Mouse (Mus musculus) hindbrain, embryonic 16.5 days (tissue): ENCODE measurements around the gene Dlgap1. TPM values are rescaled to one million over a fixed set of nuclear protein-coding genes. Genes with fewer than 3 reads are reported as not detected.

Experiments used
- ATAC-seq: fragments of 200-750 bp; cut with Nextera tagmentation; 2 replicates; pipeline ENCODE4 v1.8.0; 2017; ENCODE audit warnings: moderate TSS enrichment, moderate library complexity
- H3K27ac ChIP-seq: fragments of 300-500 bp; sonication (generic); 2 replicates; pipeline ENCODE4 v1.5.1; 2014; ENCODE audit warnings: low read depth, mild to moderate bottlenecking, control low read depth, low read length, moderate library complexity
- H3K27me3 ChIP-seq: fragments of 300-500 bp; sonication (generic); replicated peaks from 2 replicates; pipeline ENCODE4 v1.6.1; 2014; ENCODE audit warnings: low read length; ENCODE audit not compliant: control insufficient read depth, insufficient read depth
- H3K36me3 ChIP-seq: fragments of 300-500 bp; sonication (generic); 2 replicates; pipeline ENCODE4 v1.6.1; 2014; ENCODE audit warnings: mild to moderate bottlenecking, low read length, moderate library complexity, mixed read lengths; ENCODE audit not compliant: control insufficient read depth, insufficient read depth
- H3K4me1 ChIP-seq: fragments of 300-500 bp; sonication (generic); 2 replicates; pipeline ENCODE4 v1.6.1; 2014; ENCODE audit warnings: low read depth, low read length; ENCODE audit not compliant: control insufficient read depth, insufficient read depth
- H3K4me2 ChIP-seq: fragments of 300-500 bp; sonication (generic); 2 replicates; pipeline ENCODE4 v1.6.1; 2014; ENCODE audit warnings: mild to moderate bottlenecking, low read length, control low read depth, moderate library complexity
- H3K4me3 ChIP-seq: fragments of 300-500 bp; sonication (generic); 2 replicates; pipeline ENCODE4 v1.5.1; 2014; ENCODE audit warnings: mild to moderate bottlenecking, low read length, control low read depth, moderate library complexity
- H3K9ac ChIP-seq: fragments of 300-500 bp; sonication (generic); 2 replicates; pipeline ENCODE4 v1.6.1; 2014; ENCODE audit warnings: low read depth, mild to moderate bottlenecking, control low read depth, low read length, moderate library complexity
- H3K9me3 ChIP-seq: fragments of 300-500 bp; sonication (generic); 2 replicates; pipeline ENCODE4 v1.6.1; 2014; ENCODE audit warnings: mild to moderate bottlenecking, low read length, moderate library complexity; ENCODE audit not compliant: control insufficient read depth
- WGBS: fragments of 180-500 bp; shearing (Covaris S2); extraction: QIAGEN DNeasy Blood & Tissue Kit; methylation state at CpG from one replicate; pipeline ENCODE4 v1.1.7; 2014; 5-methylcytosine and 5-hydroxymethylcytosine counted together
- polyA plus RNA-seq: library from polyadenylated mRNA; unstranded; fragments of >200 nt; fragmentation: Nextera tagmentation; extraction: Ambion mirVana; gene quantifications from 2 replicates; pipeline ENCODE4 v1.2.1, GENCODE M21; 2015

The Dlgap1 gene
- polyA plus RNA-seq, 1 experiment from 2014 or later: 39.5 TPM

DNA sequence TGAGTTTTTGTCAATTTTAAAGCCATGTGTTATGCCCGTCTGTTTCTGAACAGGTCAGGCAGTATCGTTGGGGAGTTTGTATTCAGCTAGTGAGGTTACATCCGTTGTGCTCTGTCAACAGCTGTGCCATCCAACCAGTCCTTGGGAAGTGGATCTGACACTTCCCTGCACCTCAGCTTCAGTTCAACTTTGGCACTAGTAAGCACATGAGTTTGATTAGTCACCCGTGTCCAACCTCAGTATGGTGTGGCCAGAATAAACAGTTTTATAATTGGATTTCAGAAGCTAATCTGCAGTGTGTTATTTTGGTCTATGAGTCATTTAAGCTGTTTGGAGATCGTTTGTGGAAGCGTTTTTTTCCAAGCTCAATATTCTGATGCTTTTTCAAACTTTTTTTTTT lies 35.8 kb downstream of the Dlgap1 start:
- H3K36me3 ChIP-seq: no peaks in the 10 kb centered on the region
- H3K9ac ChIP-seq: no peak overlapping the region
- 78% methylated on average over 6 of the region's 6 CpGs for WGBS
- no peaks in the 10 kb centered on the region for H3K27me3 ChIP-seq
- H3K27ac ChIP-seq: no peak overlapping the region
- H3K4me1 ChIP-seq: no peaks in the 10 kb centered on the region
- no peak overlapping the region for H3K4me3 ChIP-seq
- H3K9me3 ChIP-seq: no peaks in the 10 kb centered on the region
- H3K4me2 ChIP-seq: no peak overlapping the region
- ATAC-seq: no peak

DNA sequence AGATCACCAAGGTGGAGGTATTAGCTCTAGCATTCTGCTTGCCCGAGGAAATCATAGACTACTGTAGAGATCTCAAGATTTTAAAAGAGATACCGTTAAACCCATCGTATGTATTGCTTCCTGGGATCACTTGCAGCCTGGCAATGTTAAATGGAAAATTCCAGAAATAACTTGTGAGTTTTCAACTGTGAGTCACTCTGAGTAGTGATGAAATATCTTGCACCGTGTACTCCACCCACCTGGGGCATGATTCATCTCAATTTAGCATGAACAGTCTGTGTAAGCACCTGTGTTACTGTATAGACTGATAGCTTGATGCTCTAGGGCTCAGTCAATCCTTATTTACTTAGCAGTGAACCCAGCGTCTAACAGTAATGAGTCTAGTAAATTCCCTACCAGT lies 38.7 kb downstream of the Dlgap1 start:
- H3K4me2 ChIP-seq: no peak overlapping the region
- no peak overlapping the region for H3K9ac ChIP-seq
- no peak for ATAC-seq
- no peaks in the 10 kb centered on the region for H3K4me1 ChIP-seq
- no peaks in the 10 kb centered on the region for H3K9me3 ChIP-seq
- 87% methylated on average over 5 of the region's 5 CpGs for WGBS
- H3K36me3 ChIP-seq: no peaks in the 10 kb centered on the region
- no peaks in the 10 kb centered on the region for H3K27me3 ChIP-seq
- no peak overlapping the region for H3K4me3 ChIP-seq
- H3K27ac ChIP-seq: no peak overlapping the region

DNA sequence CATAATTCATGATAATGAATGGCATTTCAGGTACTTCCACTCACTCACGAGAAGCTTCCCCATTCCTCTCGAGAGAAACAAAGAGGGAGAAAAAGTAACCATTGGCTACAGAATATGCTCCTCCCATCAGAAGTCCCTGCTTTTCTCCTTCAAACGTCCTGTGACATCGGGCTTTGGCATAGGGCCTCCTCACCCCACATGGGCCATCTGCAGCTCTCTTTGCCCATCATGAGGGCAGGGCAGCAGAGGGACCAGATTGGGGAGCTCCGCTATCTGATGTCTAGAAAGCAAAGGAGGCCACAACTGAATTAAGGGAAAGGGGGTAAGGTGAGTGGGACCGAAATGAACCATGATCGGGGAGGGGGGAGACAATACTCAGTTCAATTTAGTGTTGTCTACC lies 47.6 kb downstream of the Dlgap1 start:
- ATAC-seq: no peak
- no peaks in the 10 kb centered on the region for H3K4me1 ChIP-seq

DNA sequence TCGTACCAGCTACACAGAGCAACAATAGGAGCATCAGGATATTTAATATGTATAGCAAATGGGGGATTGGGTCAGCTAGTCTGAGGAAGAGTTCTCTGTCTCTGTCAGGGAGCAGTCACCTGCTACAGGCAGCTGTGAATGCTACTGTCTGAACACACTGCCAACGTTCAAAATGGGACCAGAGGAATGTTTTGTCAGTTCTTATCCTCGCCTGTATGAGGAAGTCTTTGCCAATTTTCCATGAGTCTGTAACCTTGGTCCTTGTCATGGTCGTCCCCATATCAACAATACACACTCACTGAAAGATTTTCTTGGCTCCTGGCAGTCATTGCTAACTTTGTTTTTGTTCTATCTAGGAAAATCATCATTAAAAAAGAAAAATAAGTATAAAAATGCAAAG lies 51.5 kb downstream of the Dlgap1 start:
- H3K36me3 ChIP-seq: no peaks in the 10 kb centered on the region
- no peak for ATAC-seq
- WGBS: 76% methylated on average over 4 of the region's 4 CpGs

More for the DNA sequence above, 47.6 kb downstream of the Dlgap1 start:
- H3K9me3 ChIP-seq: no peaks in the 10 kb centered on the region
- H3K9ac ChIP-seq: no peak overlapping the region
- no peak overlapping the region for H3K4me2 ChIP-seq
- 80% methylated on average over 7 of the region's 7 CpGs for WGBS
- H3K36me3 ChIP-seq: no peaks in the 10 kb centered on the region
- no peak overlapping the region for H3K4me3 ChIP-seq
- H3K27me3 ChIP-seq: no peaks in the 10 kb centered on the region
- no peak overlapping the region for H3K27ac ChIP-seq

DNA sequence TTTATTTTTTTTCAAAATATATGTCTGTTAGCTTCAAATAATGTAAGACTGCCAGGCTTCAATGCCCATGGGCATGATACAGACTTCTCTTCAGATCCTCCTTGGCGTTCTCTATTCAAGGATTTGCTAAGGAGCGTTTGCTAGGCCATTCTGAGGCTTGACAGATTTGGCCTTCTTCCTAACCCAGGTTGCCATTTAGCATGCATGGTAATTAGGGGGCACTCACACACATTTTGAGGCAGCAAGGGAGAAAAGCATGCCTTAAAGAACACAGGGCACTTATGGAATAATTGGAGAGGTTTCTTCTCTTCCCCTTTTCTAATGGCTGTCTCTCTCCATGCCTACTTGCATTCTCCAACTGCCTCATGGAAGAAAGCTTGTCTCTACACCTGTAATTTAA lies 53.7 kb downstream of the Dlgap1 start:
- 46% methylated on average over 2 of the region's 2 CpGs for WGBS

More for the DNA sequence above, 51.5 kb downstream of the Dlgap1 start:
- H3K27me3 ChIP-seq: no peaks in the 10 kb centered on the region
- H3K27ac ChIP-seq: no peak overlapping the region
- no peak overlapping the region for H3K4me3 ChIP-seq
- H3K4me2 ChIP-seq: no peak overlapping the region
- no peak overlapping the region for H3K9ac ChIP-seq
- no peaks in the 10 kb centered on the region for H3K9me3 ChIP-seq
- H3K4me1 ChIP-seq: no peaks in the 10 kb centered on the region

DNA sequence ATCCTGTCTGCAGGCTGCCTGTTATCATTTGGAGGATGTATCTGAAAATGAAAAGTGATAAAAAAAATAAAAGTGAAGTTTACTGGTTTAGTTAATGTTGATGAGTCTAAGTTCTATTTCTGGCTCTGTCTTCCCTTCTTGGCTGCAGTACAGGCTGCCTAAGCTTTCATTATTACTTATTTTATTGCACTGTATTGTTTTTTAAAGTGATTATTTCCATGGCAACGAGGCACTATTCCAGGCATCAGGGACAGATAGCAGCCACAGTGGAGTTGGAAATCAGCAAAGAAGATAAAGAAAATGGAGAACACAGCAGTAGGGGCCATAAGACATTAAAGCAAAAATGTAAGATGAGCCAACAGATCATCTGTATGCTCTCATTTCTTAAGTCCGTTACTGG lies 66.0 kb downstream of the Dlgap1 start:
- 56% methylated on average over 2 of the region's 2 CpGs for WGBS
- no peak for ATAC-seq
- Histone ChIP-seq H3K9me3 (no peaks in the 10 kb centered on the region), H3K36me3 (no peaks in the 10 kb centered on the region), H3K4me3 (no peak overlapping the region), H3K27me3 (no peaks in the 10 kb centered on the region), H3K9ac (no peak overlapping the region), H3K4me2 (no peak overlapping the region), H3K27ac (no peak overlapping the region), H3K4me1 (peaks cover 2% of the 10 kb centered on the region; the same call in 1 of the 2 replicates)

More for the DNA sequence above, 53.7 kb downstream of the Dlgap1 start:
- no peak for ATAC-seq
- Histone ChIP-seq H3K9ac (no peak overlapping the region), H3K9me3 (no peaks in the 10 kb centered on the region), H3K4me1 (no peaks in the 10 kb centered on the region), H3K27ac (no peak overlapping the region), H3K4me2 (no peak overlapping the region), H3K27me3 (no peaks in the 10 kb centered on the region), H3K4me3 (no peak overlapping the region), H3K36me3 (no peaks in the 10 kb centered on the region)

DNA sequence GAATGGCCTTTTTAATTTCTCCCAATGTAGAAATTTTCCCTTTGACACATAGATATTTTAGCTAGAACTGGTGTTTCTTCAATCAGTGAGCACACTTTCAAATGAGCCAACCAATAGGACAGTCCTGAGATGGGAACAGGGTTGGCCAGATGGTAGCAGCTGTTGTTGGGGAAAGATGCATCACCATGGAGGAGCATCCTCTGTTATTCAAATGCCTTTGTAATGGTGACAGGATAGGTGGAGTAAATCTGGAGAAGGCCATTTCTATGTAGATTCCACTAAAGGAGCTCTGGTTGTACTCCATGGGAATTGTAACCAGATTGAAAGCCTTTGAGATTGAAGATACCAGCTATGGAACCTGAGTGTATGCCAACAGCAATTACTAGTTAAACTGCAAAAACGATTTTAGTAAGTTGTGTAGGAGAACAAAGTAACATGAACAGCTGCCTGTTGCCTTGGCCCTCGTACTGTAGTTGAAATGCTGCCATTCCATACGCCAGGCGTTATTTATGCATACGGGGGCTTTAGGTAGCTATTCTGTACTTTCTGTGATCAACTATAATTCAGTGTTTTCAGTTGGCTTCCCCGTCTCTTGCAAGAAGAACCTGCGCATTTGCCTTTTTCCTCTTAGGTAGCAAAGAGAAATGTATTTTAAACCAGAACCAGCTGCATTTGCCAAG lies 72.0 kb downstream of the Dlgap1 start:
- Histone ChIP-seq H3K9me3 (no peaks in the 10 kb centered on the region), H3K4me1 (no peaks in the 10 kb centered on the region), H3K36me3 (no peaks in the 10 kb centered on the region), H3K4me2 (no peak overlapping the region), H3K27ac (no peak overlapping the region), H3K27me3 (no peaks in the 10 kb centered on the region), H3K4me3 (no peak overlapping the region), H3K9ac (no peak overlapping the region)
- no peak for ATAC-seq
- 75% methylated on average over 7 of the region's 7 CpGs for WGBS

DNA sequence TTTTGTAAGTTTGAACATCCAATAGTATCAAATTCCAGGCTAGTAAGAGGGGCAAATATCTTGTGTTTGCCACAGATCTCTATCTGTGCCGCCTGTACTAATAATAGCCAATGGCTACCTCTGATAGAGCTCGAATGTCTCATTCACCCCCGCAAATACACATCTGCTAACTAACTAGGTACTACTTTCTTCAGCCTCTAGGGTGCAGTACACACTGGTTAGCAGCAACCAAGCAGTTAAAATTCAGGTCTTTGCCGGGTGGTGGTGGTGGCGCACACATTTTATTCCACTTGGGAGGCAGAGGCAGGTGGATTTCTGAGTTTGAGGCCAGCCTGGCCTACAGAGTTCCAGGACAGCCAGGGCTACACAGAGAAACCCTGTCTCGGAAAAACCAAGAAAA lies 99.4 kb downstream of the Dlgap1 start:
- H3K27ac ChIP-seq: no peak overlapping the region
- H3K9me3 ChIP-seq: no peaks in the 10 kb centered on the region
- H3K9ac ChIP-seq: no peak overlapping the region
- ATAC-seq: no peak
- H3K4me1 ChIP-seq: no peaks in the 10 kb centered on the region; the same call in 1 of the 2 replicates
- H3K27me3 ChIP-seq: no peaks in the 10 kb centered on the region
- H3K4me2 ChIP-seq: no peak overlapping the region
- H3K36me3 ChIP-seq: no peaks in the 10 kb centered on the region
- WGBS: 90% methylated on average over 6 of the region's 6 CpGs
- H3K4me3 ChIP-seq: no peak overlapping the region

DNA sequence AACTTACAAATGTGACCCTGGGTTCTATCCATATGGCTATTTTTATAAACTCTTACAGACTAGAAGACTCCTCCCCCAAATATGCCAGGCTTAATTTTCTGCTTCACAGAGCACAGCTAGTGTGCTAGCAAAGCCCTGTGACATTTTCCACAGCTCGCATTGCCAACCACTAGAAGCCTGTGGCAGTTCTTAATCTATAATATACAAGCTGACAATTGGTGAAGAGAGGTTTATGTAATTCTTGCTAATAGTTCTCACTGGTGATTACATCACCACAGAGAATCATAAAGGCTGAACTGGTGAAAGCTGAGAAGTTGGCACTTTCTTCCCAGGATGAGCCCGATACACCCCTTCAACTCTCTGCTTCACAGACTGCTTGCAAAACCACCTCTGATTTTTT lies 103.2 kb downstream of the Dlgap1 start:
- peak; percentile 86 for ATAC-seq
- Histone ChIP-seq H3K4me3 (no peak overlapping the region), H3K9ac (no peak overlapping the region), H3K27ac (no peak overlapping the region), H3K4me2 (no peak overlapping the region), H3K4me1 (no peaks in the 10 kb centered on the region; the same call in 1 of the 2 replicates), H3K36me3 (no peaks in the 10 kb centered on the region), H3K27me3 (no peaks in the 10 kb centered on the region), H3K9me3 (no peaks in the 10 kb centered on the region)
- WGBS: 47% methylated on average over 2 of the region's 2 CpGs
